Mouse (Mus musculus) brown adipose tissue, adult 24 weeks (tissue): ENCODE results near the gene Atp1b2. TPM values are rescaled to one million over a fixed set of nuclear protein-coding genes. Genes with fewer than 3 reads are reported as not detected.
A peak's percentile ranks its signal among the peaks of the same experiment; 100 is the strongest.

Source experiments
- H3K27ac ChIP-seq: fragments of 200-500 bp; replicated peaks from 2 replicates; pipeline ENCODE4 v1.5.1; 2012; ENCODE audit warnings: low read depth, mild to moderate bottlenecking, low read length
- H3K4me1 ChIP-seq: fragments of 200-500 bp; 2 replicates; pipeline ENCODE4 v1.6.1; 2012; ENCODE audit warnings: low read length, mixed read lengths; ENCODE audit not compliant: control insufficient read depth, insufficient read depth, insufficient read length
- H3K4me3 ChIP-seq: fragments of 200-500 bp; 2 replicates; pipeline ENCODE4 v1.5.1; 2012; ENCODE audit warnings: low read depth, mild to moderate bottlenecking, low read length, moderate library complexity; ENCODE audit not compliant: insufficient read depth
- polyA plus RNA-seq: library from polyadenylated mRNA; stranded (reverse); fragments of >200 nt; gene quantifications from 2 replicates; pipeline ENCODE4 v1.2.4, GENCODE M21; 2012; ENCODE audit not compliant: missing spikeins, insufficient read depth, insufficient read length

Atp1b2 gene
- polyA plus RNA-seq, 1 experiment: 6.7 TPM

DNA sequence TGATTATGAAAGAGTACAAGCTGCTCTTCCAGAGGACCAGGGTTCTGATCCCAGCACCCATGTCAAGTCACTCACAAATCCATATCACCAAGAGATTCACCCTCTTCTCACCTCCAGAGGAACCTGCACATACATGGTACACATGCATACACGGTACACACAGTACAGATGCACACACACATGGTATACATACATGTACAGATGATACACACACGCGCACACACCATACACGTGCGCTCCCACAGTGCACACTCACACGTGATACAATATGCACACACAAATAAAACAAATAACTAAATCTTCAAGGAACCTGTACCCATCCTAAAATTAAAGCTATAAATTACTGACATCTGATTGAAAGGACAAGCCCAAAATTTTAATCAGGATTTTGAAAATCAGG is 10.9 kb downstream of the Atp1b2 start:
- Histone ChIP-seq H3K4me1 (no peaks in the 10 kb centered on the region), H3K4me3 (no peak overlapping the region), H3K27ac (no peak overlapping the region)

DNA sequence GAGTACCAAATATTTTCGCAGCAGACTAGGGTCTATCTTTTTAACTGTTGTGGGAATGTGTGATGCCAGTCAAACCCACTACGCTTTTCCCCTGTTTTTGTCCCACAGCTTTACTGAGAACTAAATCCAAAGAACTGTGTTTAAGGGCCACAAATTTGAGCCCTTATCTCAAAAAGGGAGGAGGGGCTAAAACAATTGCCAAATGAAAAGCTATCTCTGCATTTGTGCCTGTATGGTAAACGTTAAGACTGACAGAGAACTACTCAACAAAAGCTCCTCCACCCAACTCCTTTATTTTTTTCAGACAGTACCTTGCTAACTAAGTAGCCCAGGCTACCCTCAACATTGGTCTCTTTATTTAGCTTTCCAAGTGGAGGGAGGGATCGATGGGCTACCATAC is 12.9 kb downstream of the Atp1b2 start:
- Histone ChIP-seq H3K27ac (no peak overlapping the region), H3K4me1 (no peaks in the 10 kb centered on the region), H3K4me3 (no peak overlapping the region)

DNA sequence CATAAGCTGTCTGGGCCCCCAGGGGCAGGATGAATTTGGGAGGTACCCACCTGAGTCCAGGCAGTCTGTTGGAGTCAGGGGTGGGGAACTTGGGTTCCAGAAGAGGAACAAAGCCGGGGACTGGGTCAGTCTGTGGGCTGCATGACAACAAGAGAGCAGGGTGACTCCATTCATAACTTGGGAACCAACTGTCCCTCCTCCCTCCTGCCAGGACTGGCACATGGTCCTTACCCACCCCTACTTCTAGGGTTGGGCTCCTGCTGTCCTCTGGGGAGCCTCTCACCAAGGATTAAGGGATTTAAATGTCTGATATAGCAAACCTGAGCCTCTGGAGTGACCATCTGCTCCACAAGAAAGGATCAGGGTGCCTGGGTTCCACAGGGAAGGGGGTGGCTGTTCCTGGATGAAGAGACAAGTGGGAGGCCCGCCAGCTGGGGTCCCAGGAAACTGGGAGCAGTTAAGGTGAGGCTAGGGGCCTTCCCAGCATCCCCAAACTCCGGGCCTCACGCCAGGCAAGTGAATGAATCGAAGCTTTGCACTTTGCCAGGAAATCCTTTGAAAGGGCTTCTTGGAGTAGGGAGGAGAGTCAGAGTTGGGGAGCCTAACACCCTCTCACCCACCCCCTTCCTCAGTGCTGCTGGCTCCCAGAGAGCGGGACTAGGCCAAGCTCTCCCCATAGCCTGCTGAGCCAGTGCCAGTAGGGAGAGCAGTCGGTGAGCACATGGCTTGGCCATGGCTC is 13.7 kb downstream of the Atp1b2 start:
- Histone ChIP-seq H3K4me3 (no peak overlapping the region), H3K4me1 (no peaks in the 10 kb centered on the region), H3K27ac (no peak overlapping the region)

DNA sequence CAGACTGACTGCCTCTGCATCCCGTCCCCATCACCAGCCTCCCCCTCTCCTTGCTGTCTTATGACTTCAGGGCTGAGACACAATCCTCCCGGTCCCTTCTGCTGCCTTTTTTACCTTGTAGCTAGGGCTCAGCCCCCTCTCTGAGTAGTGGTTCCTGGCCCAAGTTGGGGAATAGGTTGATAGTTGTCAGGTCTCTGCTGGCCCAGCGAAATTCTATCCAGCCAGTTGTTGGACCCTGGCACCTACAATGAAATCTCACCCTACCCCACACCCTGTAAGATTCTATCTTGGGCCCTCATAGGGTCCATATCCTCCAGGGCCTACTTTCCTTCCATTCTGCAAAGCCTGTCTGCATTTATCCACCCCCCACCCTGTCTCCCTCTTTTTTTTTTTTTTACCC is 14.3 kb downstream of the Atp1b2 start:
- Histone ChIP-seq H3K27ac (no peak overlapping the region), H3K4me1 (no peaks in the 10 kb centered on the region), H3K4me3 (no peak overlapping the region)

DNA sequence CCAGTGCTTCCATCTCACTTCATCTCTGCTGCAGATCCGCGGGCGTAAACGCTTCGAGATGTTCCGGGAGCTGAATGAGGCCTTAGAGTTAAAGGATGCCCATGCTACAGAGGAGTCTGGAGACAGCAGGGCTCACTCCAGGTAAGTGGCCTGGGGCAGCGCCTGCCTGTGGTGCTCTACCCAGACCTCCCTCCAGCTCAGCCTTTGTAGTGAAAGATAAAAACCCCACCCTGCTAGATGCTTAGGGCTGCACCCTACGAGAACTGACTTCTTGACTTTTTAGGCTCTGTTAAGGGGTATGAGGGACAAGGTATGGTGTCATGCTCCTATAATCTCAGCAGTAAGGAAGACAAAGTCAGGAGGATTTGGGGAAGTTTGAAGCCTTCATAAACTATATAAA is 15.1 kb downstream of the Atp1b2 start:
- no peak overlapping the region for H3K27ac ChIP-seq
- no peaks in the 10 kb centered on the region for H3K4me1 ChIP-seq

DNA sequence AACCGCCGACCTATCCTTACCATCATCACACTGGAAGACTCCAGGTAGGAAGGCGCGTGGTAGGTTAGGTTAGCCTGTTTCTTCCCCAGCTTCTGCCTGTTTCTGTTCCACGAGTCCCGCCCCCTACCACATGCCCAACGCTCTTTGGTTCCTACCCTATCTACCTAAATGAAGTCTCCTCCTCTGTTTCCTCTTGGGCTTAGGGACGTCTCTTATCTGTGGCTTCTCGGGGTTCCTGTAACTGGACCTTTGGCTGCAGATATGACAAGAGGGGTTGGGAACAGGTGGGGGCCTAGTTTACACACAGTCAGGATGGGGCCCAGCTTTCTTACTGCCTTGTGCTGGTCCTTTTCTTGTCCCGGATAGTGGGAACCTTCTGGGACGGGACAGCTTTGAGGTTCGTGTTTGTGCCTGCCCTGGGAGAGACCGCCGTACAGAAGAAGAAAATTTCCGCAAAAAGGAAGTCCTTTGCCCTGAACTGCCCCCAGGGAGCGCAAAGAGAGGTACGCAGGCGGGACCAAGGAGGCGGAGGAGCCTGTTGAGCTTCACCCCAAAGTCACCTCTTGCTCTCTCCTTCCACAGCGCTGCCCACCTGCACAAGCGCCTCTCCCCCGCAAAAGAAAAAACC is 16.4 kb downstream of the Atp1b2 start:
- H3K27ac ChIP-seq: no peak overlapping the region
- H3K4me1 ChIP-seq: no peaks in the 10 kb centered on the region
- H3K4me3 ChIP-seq: no peak overlapping the region

More for the DNA sequence above, 15.1 kb downstream of the Atp1b2 start:
- no peak overlapping the region for H3K4me3 ChIP-seq

DNA sequence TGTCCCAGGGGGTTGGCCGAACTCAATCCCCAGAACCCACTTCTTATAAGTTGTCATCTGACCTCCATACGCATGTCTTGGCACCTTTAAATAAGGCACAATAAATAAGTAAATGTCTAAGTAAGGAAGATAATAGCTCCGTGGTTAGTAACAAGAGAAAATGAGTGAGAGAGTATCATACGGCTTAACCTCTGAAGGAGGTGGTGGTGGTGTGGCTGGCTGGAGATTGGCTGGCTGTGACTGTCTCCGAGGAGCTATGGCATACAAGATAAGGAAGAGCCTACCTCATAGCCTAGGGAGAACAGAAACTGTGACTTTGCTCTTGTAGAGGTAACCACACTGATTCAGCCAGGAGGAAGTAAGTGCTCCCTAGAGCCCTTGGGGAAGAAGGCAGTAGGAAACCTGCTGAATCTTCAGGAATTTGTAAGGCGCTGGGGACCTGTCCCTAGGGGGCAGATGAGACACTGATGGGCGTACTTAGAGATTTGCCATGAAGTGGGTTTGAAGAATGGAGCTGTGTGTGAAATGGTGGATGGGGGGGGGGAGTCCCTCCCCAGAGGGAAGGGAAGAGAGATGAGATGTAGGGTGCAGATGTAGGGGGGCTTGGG is 19.9 kb downstream of the Atp1b2 start:
- Histone ChIP-seq H3K4me1 (peaks cover 5% of the 10 kb centered on the region), H3K4me3 (no peak overlapping the region), H3K27ac (no peak overlapping the region)

DNA sequence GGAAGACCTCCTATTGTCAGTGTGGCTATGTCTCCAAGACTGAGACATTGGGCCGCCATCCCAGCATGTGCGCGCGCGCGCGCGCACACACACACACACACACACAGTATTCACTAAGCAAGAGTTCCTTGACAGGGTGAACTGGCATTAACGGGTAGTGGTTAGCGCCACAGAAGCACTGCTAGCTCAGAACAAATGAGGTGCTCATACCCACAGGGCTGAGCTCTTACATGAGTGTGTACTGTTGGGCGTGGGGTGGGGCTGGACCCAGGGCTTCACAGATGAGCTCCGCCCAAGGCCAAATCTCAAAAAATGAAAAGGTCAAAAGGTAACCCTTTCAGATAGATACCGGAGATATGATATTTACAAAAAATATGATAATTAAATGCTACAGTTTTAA is 20.8 kb downstream of the Atp1b2 start:
- H3K4me3 ChIP-seq: no peak overlapping the region
- H3K27ac ChIP-seq: no peak overlapping the region

DNA sequence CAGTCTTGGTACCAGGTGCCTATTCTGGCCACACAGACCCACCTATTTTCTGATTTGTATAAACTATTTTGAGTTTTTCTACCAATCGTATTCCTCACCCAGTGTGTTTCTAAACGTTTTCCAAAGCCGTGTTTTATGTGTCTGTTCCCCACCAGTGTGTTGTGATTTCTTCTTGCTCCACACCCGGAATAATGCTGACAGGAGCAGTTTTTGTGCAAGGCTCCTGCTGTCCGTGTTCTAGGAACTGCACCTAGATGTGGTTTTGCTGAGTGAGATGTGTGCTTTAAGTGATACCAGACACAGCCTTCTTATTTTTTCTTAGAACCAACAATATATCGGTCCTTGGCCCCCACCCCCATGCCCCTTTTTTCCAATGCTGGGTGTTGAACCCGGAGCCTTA is 21.7 kb downstream of the Atp1b2 start:
- peaks cover 5% of the 10 kb centered on the region for H3K4me1 ChIP-seq
- H3K4me3 ChIP-seq: no peak overlapping the region
- no peak overlapping the region for H3K27ac ChIP-seq

More for the DNA sequence above, 20.8 kb downstream of the Atp1b2 start:
- H3K4me1 ChIP-seq: peaks cover 5% of the 10 kb centered on the region

DNA sequence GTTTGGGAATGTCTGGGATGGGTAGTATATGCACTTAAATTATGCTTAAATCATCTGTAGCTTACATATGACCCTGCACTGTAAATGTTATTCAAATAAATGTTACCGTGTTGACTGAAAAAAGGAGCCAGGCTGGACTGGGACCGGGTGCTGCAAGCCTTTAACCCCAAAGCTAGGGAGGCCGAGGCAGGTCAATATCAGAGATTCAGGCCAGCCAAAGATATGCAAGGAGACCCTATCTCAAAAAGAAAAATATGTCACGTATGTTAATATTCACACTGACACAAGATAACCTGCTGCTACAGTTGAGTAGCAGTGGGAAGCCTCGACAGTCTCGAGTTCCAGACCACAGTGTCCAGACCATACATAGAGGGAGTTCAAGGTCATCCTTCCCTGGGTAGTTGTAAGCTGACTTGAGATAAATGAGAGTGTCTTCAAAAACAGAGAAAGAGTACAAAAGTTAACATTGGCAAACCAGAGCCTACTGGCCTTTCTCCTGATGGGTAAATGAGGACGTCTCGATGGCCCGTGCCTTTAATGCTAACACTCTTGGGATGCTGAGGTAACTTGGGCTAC is 23.4 kb downstream of the Atp1b2 start:
- Histone ChIP-seq H3K4me1 (peaks cover 5% of the 10 kb centered on the region), H3K27ac (peak overlapping the region; percentile 7; the same call in 1 of the 2 replicates), H3K4me3 (0 out of 2 replicates have a peak overlapping the region, but pooled peaks have one; percentile 2)

DNA sequence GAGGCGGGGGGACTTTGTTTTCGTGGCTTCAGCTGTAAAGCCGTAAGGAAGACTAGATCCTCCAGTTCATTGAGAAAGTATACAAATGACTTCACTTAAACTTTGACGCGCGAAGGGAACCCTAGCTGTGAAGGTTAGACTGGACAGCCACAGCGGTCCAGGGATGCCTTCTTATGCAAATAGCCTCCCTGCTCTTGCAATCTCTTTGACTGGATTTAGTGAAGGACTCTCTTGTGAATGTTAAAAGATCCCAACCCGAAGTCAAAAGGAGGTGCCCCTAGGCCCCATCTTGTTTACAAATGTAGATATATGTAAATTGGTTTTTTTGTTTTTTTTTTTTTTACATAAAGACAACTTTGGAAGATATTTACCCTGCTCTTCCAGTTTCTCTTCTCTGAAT is 23.9 kb downstream of the Atp1b2 start:
- peak overlapping the region; percentile 51 for H3K27ac ChIP-seq
- peaks cover 5% of the 10 kb centered on the region for H3K4me1 ChIP-seq
- peak overlapping the region; percentile 89 for H3K4me3 ChIP-seq

DNA sequence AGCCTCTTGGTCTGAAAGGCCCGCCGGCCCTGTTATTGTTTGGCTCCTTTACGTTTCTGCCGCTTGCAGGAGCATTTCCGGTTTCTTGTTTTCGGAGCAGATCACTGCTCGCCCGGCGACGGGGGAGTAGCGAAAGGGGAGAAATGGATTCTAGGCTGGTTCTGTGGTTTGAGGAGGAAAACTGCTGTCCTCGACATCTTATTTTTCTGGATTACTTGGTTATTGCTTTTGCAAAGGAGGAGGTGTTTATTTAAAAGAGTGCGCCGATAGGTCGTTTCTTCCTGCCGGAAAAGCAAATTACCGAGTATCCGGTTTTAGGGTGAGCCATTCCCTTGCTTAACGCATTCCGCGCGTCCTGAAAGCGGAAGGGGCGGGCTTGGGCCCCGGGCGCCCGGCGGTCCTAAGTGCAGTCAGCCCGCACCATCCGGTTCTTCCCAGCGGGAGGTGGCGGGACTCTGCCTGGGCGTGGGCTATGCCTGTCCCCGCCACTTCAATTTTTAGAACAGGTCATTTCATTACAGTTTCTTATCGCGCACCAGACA is 24.5 kb downstream of the Atp1b2 start:
- Histone ChIP-seq H3K4me3 (peak overlapping the region; percentile 89), H3K4me1 (peaks cover 5% of the 10 kb centered on the region), H3K27ac (peak overlapping the region; percentile 97)

DNA sequence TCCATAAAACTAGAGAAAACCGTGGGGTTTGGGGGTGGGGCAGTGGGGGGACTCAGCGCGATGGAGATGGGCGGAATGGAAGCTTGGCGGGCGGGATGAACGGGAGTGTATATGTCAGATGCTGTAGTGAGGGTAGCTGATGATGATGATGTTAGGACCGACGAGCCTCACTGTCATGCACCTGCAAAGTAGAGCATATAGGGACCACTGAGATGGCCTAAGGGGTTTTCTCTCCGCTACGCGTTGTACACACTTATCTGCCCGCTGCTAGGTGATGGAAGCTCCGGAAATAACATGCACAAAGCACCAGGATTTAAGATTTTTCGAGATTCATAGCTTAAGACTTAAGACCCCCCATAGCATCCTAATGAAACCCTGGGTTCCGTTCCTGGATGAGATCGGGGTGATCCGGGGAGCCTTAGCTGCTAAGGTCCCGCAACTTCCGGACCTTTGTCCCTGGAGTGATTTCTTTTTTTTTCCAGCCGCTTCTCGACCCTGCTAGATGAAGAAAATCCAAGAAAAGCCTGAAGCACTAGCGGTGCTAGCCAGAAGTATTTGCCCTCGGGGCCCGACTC is 25.1 kb downstream of the Atp1b2 start:
- Histone ChIP-seq H3K4me1 (peaks cover 5% of the 10 kb centered on the region), H3K4me3 (peak overlapping the region; percentile 89), H3K27ac (peak overlapping the region; percentile 97)

DNA sequence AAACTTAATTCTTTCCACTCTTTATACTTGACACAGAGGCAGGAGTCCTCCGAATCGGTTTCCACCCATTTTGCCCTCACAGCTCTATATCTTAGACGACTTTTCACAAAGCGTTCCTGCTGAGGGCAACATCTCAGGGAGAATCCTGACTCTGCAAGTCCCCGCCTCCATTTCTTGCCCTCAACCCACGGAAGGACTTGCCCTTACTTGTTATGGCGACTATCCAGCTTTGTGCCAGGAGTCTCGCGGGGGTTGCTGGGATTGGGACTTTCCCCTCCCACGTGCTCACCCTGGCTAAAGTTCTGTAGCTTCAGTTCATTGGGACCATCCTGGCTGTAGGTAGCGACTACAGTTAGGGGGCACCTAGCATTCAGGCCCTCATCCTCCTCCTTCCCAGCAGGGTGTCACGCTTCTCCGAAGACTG is 25.6 kb downstream of the Atp1b2 start, which contains the start of the genes Wrap53 and Trp53:
TSS of gene Wrap53 (minus strand) at position 165 of the 424 bp plus-strand sequence.
TSS of gene Trp53 (plus strand) at position 269 of the 424 bp plus-strand sequence.
- Histone ChIP-seq H3K4me3 (peak within 1 kb of the TSS; percentile 89), H3K27ac (peak within 1 kb of the TSS; percentile 97), H3K4me1 (peaks cover 5% of the 10 kb centered on the region)
